Mouse (Mus musculus) liver, embryonic 11.5 days (tissue): ENCODE data around the gene Wnt5a. TPM values are rescaled to one million over a fixed set of nuclear protein-coding genes. Genes with fewer than 3 reads are reported as not detected.

Source experiments
- ATAC-seq: fragments of 200-750 bp; cut with Nextera tagmentation; replicated peaks from 2 replicates; pipeline ENCODE4 v1.8.0; 2017; ENCODE audit warnings: moderate number of reproducible peaks, mild to moderate bottlenecking, moderate TSS enrichment, moderate library complexity; ENCODE audit not compliant: low FRiP score
- DNase-seq: peaks from one replicate; pipeline ENCODE4 v3.0.0-alpha.2; 2017; ENCODE audit warnings: low spot score
- H3K27ac ChIP-seq: fragments of 300-500 bp; sonication (generic); 2 replicates; pipeline ENCODE4 v1.5.1; 2014; ENCODE audit warnings: mild to moderate bottlenecking, low read depth, low read length, control low read depth
- H3K27me3 ChIP-seq: fragments of 300-500 bp; sonication (generic); replicated peaks from 2 replicates; pipeline ENCODE4 v1.6.1; 2014; ENCODE audit warnings: low read length, mixed read lengths; ENCODE audit not compliant: control insufficient read depth, insufficient read depth
- H3K36me3 ChIP-seq: fragments of 300-500 bp; sonication (generic); 2 replicates; pipeline ENCODE4 v1.6.1; 2014; ENCODE audit warnings: mild to moderate bottlenecking, low read length, moderate library complexity, mixed read lengths; ENCODE audit not compliant: control insufficient read depth, insufficient read depth
- H3K4me1 ChIP-seq: fragments of 300-500 bp; sonication (generic); replicated peaks from 2 replicates; pipeline ENCODE4 v1.6.1; 2014; ENCODE audit warnings: low read length, mixed read lengths; ENCODE audit not compliant: control insufficient read depth, insufficient read depth
- H3K4me2 ChIP-seq: fragments of 300-500 bp; sonication (generic); 2 replicates; pipeline ENCODE4 v1.6.1; 2014; ENCODE audit warnings: mild to moderate bottlenecking, control low read depth, moderate library complexity
- H3K4me3 ChIP-seq: fragments of 300-500 bp; sonication (generic); 2 replicates; pipeline ENCODE4 v1.5.1; 2014; ENCODE audit warnings: low read depth, low read length, control low read depth
- H3K9ac ChIP-seq: fragments of 300-500 bp; sonication (generic); 2 replicates; pipeline ENCODE4 v1.6.1; 2014; ENCODE audit warnings: low read depth, low read length, control low read depth
- H3K9me3 ChIP-seq: fragments of 300-500 bp; sonication (generic); 2 replicates; pipeline ENCODE4 v1.6.1; 2016; ENCODE audit warnings: low read length, inconsistent platforms, mixed read lengths; ENCODE audit not compliant: control insufficient read depth
- WGBS: fragments of 180-500 bp; shearing (Covaris S2); extraction: QIAGEN DNeasy Blood & Tissue Kit; methylation state at CpG from one replicate; pipeline ENCODE4 v1.1.7; 2014; 5-methylcytosine and 5-hydroxymethylcytosine counted together
- polyA plus RNA-seq: library from polyadenylated mRNA; unstranded; fragments of >200 nt; fragmentation: Nextera tagmentation; extraction: Ambion mirVana; gene quantifications from 2 replicates; pipeline ENCODE4 v1.2.1, GENCODE M21; 2014

Wnt5a gene
- polyA plus RNA-seq, 1 experiment from 2014 or later = 3.7 TPM

DNA sequence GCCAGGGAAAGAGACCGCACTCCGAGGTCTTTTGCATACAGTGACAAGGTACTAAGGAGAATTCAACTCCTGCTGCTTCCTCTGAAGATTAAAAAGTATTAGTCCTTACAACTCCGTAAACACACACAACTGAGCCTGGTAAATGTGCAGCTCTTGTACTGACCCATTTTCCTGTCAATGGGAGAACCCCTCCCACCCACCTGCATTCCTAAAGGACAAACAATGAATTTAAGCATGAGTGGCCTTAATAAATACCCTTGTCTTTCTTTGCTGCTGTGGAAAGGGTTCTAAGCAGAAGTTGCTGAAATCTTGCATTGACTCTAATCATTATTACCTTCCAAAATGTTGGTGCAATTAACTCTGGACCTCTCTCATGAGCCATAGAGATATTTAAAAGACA lies 27.8 kb upstream of the Wnt5a start:
- H3K4me2 ChIP-seq = no peak overlapping the region
- H3K9ac ChIP-seq = no peak overlapping the region
- 63% methylated on average over 3 of the region's 3 CpGs for whole genome bisulfite sequencing
- H3K4me3 ChIP-seq = no peak overlapping the region
- H3K9me3 ChIP-seq = no peaks in the 10 kb centered on the region
- H3K4me1 ChIP-seq = no peaks in the 10 kb centered on the region
- no peak for ATAC-seq
- no peaks in the 10 kb centered on the region for H3K27me3 ChIP-seq
- no peak overlapping the region for H3K27ac ChIP-seq
- no peak for DNase-seq
- no peaks in the 10 kb centered on the region for H3K36me3 ChIP-seq

GRCm38 (mm10) chr14:28480866-28481265 lies 23.7 kb upstream of the Wnt5a start:
- WGBS = 48% methylated on average over 1 of the region's 1 CpGs
- Histone ChIP-seq H3K9ac (no peak overlapping the region), H3K9me3 (no peaks in the 10 kb centered on the region), H3K4me2 (no peak overlapping the region), H3K4me1 (no peaks in the 10 kb centered on the region), H3K36me3 (no peaks in the 10 kb centered on the region), H3K27ac (no peak overlapping the region), H3K4me3 (no peak overlapping the region), H3K27me3 (no peaks in the 10 kb centered on the region)
- ATAC-seq = no peak
- DNase-seq = no peak

DNA sequence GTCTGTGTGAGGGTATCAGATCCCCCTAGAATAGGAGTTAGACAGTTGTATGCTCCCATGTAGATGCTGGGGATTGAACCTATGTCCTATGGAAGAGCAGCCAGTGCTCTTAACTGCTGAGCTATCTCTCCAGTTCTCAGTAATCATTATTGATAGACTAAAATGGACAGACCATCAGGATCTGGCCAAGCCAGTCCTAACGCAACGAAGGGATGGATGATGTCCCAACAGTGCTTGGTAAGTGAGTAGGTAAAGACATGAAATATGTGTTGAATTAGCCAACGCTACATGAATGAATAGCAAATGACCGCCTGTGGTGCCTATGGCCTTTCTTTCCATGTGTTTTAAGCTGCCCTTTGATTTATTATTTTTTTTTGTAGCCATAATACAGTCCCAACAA lies 10.7 kb upstream of the Wnt5a start:
- Histone ChIP-seq H3K27ac (no peak overlapping the region), H3K4me2 (no peak overlapping the region), H3K4me1 (no peaks in the 10 kb centered on the region), H3K9ac (no peak overlapping the region), H3K36me3 (no peaks in the 10 kb centered on the region), H3K4me3 (no peak overlapping the region), H3K27me3 (no peaks in the 10 kb centered on the region), H3K9me3 (no peaks in the 10 kb centered on the region)
- WGBS = 86% methylated on average over 4 of the region's 4 CpGs
- ATAC-seq (no peak), DNase-seq (no peak)

GRCm38 (mm10) chr14:28494273-28494672 lies 10.3 kb upstream of the Wnt5a start:
- 74% methylated on average over 5 of the region's 5 CpGs for WGBS
- no peaks in the 10 kb centered on the region for H3K9me3 ChIP-seq
- no peak overlapping the region for H3K27ac ChIP-seq
- H3K27me3 ChIP-seq = no peaks in the 10 kb centered on the region
- no peak overlapping the region for H3K4me2 ChIP-seq
- no peak overlapping the region for H3K4me3 ChIP-seq
- no peaks in the 10 kb centered on the region for H3K36me3 ChIP-seq
- no peak for ATAC-seq
- no peak for DNase-seq
- no peaks in the 10 kb centered on the region for H3K4me1 ChIP-seq
- H3K9ac ChIP-seq = no peak overlapping the region

DNA sequence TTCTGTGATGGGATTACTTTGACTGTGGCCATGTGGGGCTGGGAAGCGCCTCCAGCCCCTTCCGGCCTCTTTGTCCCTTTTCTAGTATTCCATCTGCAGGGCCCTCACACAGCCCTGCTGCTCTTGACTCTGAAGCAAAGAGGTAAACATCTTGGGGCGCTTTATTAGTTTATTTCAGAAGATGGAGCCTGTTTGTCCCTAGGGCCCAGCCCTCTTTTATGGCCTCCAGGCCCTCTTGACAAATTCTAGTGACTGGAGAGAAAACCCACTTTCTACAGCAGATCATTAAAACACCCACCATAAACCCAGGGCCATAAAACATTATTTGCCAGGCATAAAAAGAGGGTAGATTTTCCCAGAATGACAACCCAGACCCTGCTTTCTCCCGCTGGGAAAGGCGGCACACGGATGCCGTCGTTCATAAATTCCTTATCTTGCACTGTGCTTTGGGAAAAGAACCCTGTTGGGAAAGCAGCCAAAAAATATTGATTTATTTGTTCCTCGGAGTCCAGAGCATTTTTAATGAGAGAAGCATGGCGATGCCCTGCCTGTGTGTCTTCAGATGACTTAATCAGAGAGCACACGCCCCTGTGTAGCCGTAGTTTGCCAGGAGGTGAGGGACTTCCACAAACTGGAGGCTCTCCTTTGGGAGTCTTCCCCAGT lies 3.2 kb upstream of the Wnt5a start:
- no peaks in the 10 kb centered on the region for H3K9me3 ChIP-seq
- H3K36me3 ChIP-seq = no peaks in the 10 kb centered on the region
- H3K4me1 ChIP-seq = no peaks in the 10 kb centered on the region
- ATAC-seq (no peak), DNase-seq (no peak)
- H3K9ac ChIP-seq = no peak overlapping the region
- H3K27me3 ChIP-seq = peaks cover 49% of the 10 kb centered on the region
- no peak overlapping the region for H3K4me2 ChIP-seq
- H3K4me3 ChIP-seq = no peak overlapping the region
- WGBS = 59% methylated on average over 12 of the region's 12 CpGs
- no peak overlapping the region for H3K27ac ChIP-seq

- no peak overlapping the region for H3K9ac ChIP-seq
- ATAC-seq = no peak
- WGBS = 76% methylated on average over 2 of the region's 2 CpGs
Observed at GRCm38 (mm10) chr14:28503276-28503675, 1.3 kb upstream of the Wnt5a start.

DNA sequence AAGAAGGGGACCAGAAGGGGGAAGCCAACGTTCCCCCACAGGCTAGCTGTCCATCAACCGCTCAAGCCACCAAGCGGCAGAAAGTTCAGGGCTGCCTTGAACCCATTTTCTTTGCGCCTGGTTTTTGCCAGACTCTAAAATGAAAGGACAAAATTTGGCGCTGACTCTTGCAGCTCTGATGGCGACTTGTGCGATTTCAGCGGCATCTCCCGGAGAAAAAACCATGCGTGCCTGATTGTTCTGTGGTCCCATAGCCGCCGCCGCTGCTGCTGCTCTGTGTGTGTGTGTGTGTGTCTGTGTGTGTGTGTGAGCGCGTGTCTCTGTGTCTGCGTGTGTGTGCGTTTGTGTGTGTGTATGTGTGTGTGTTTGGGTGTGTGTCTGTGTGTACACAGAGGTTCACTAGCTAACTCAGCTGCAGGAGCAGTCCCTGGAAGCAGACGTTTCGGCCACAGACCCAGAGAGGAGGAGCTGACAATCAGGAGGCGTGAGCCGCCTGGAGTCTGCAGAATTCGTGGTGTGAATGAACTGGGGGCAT lies 568 bp downstream of the Wnt5a start:
- Histone ChIP-seq H3K9me3 (no peaks in the 10 kb centered on the region), H3K27me3 (peaks cover 85% of the 10 kb centered on the region), H3K4me3 (peak overlapping the region; percentile 55), H3K4me1 (no peaks in the 10 kb centered on the region), H3K36me3 (no peaks in the 10 kb centered on the region), H3K27ac (0 out of 2 replicates have a peak overlapping the region, but pooled peaks have one; percentile 13), H3K4me2 (peak overlapping the region; percentile 75), H3K9ac (peak overlapping the region; percentile 34)
- WGBS = 1% methylated on average over 22 of the region's 22 CpGs
- peak; percentile 54 for DNase-seq
- ATAC-seq = 0 out of 2 replicates have a peak, but pooled peaks have one; percentile 25

More at GRCm38 (mm10) chr14:28503276-28503675, 1.3 kb upstream of the Wnt5a start:
- peaks cover 69% of the 10 kb centered on the region for H3K27me3 ChIP-seq
- H3K4me3 ChIP-seq = no peak overlapping the region
- no peaks in the 10 kb centered on the region for H3K4me1 ChIP-seq
- no peaks in the 10 kb centered on the region for H3K9me3 ChIP-seq
- no peak for DNase-seq
- H3K36me3 ChIP-seq = no peaks in the 10 kb centered on the region
- H3K27ac ChIP-seq = no peak overlapping the region
- no peak overlapping the region for H3K4me2 ChIP-seq

- Histone ChIP-seq H3K4me1 (no peaks in the 10 kb centered on the region), H3K4me2 (peak overlapping the region; percentile 75), H3K36me3 (no peaks in the 10 kb centered on the region), H3K27ac (no peak overlapping the region), H3K9me3 (no peaks in the 10 kb centered on the region), H3K27me3 (peaks cover 88% of the 10 kb centered on the region), H3K4me3 (peak overlapping the region; percentile 55), H3K9ac (no peak overlapping the region)
- no peak for ATAC-seq
- peak; percentile 39 for DNase-seq
- whole genome bisulfite sequencing = under 1% methylated on average over 62 of the region's 62 CpGs
Observed at GRCm38 (mm10) chr14:28505586-28506375, 1.2 kb downstream of the Wnt5a start.
